Mouse (Mus musculus): Measurements from ENCODE around the gene Phactr2.

- TF ChIP-seq POLR2A (IDR thresholded peaks at IDR 0.05; ENCODE audit: borderline replicate concordance, extremely low read depth, insufficient read depth, insufficient read length, poor library complexity, severe bottlenecking) (no peak), CTCF (IDR thresholded peaks at IDR 0.05; ENCODE audit: borderline replicate concordance, extremely low read depth, insufficient read depth, insufficient read length) (no peak)
Observed at GRCm38 (mm10) chr10:13440292-13440691, 33.9 kb downstream of the Phactr2 start.
